Mouse (Mus musculus) liver, embryonic 14.5 days (tissue): ENCODE data around the gene Rpl31.

Experiments
- CTCF ChIP-seq: IDR thresholded peaks from 2 replicates; pipeline ENCODE4 v1.5.1; 2016; ENCODE audit warnings: antibody characterized with exemption, low read depth, control low read depth
- EP300 ChIP-seq: IDR thresholded peaks from 2 replicates; pipeline ENCODE4 v1.6.1; 2016; ENCODE audit warnings: antibody characterized with exemption, low read depth

GRCm38 (mm10) chr1:39349001-39349400, 18.6 kb upstream of the Rpl31 start:
- TF ChIP-seq CTCF (no peak), EP300 (no peak)
